Mouse (Mus musculus): ENCODE measurements around the gene Rassf3. TPM values are rescaled to one million over a fixed set of nuclear protein-coding genes. Genes with fewer than 3 reads are reported as not detected.

Rassf3 gene
- polyA plus RNA-seq, 1 experiment from 2014 or later: 19.2 TPM

GRCm38 (mm10) chr10:121409717-121410116 is 66.4 kb downstream of the Rassf3 start:
- no peak overlapping the region for H3K4me3 ChIP-seq (ENCODE audit: low read depth, low read length)
- no peak overlapping the region for H3K9ac ChIP-seq (ENCODE audit: low read length)
- H3K9me3 ChIP-seq (ENCODE audit: control insufficient read depth, low read length): no peaks in the 10 kb centered on the region
- no peaks in the 10 kb centered on the region for H3K27me3 ChIP-seq (ENCODE audit: control insufficient read depth, insufficient read depth, low read length)
- H3K36me3 ChIP-seq (ENCODE audit: control insufficient read depth, insufficient read depth, low read length): peaks cover 15% of the 10 kb centered on the region
- TF ChIP-seq EP300 (optimal IDR thresholded peaks at IDR 0.05) (no peak), CTCF (IDR thresholded peaks at IDR 0.05; ENCODE audit: low read depth) (peak; percentile 93)
- peak; percentile 80 for ATAC-seq (ENCODE audit: low FRiP score, low TSS enrichment)
- DNase-seq (ENCODE audit: low spot score): peak; percentile 74
- no peak overlapping the region for H3K4me2 ChIP-seq (replicated peaks; ENCODE audit: low read depth)
- H3K27ac ChIP-seq (replicated peaks): no peak overlapping the region
- no peaks in the 10 kb centered on the region for H3K4me1 ChIP-seq (replicated peaks; ENCODE audit: control insufficient read depth, insufficient read depth)
- WGBS: 46% methylated on average over 7 of the region's 7 CpGs

- no peaks in the 10 kb centered on the region for H3K27me3 ChIP-seq (ENCODE audit: control insufficient read depth, insufficient read depth, low read length)
- H3K27ac ChIP-seq (replicated peaks): no peak overlapping the region
- no peak overlapping the region for H3K4me3 ChIP-seq (ENCODE audit: low read depth, low read length)
- no peaks in the 10 kb centered on the region for H3K36me3 ChIP-seq (ENCODE audit: control insufficient read depth, insufficient read depth, low read length)
- no peaks in the 10 kb centered on the region for H3K4me1 ChIP-seq (replicated peaks; ENCODE audit: control insufficient read depth, insufficient read depth)
- no peak for DNase-seq (ENCODE audit: low spot score)
- no peak overlapping the region for H3K9ac ChIP-seq (ENCODE audit: low read length)
- TF ChIP-seq EP300 (optimal IDR thresholded peaks at IDR 0.05): no peak
- no peak for TF ChIP-seq CTCF (IDR thresholded peaks at IDR 0.05; ENCODE audit: low read depth)
- no peak overlapping the region for H3K4me2 ChIP-seq (replicated peaks; ENCODE audit: low read depth)
- 59% methylated on average over 7 of the region's 9 CpGs for WGBS
- no peak for ATAC-seq (ENCODE audit: low FRiP score, low TSS enrichment)
- H3K9me3 ChIP-seq (ENCODE audit: control insufficient read depth, low read length): no peaks in the 10 kb centered on the region
Observed at GRCm38 (mm10) chr10:121403946-121404345, 72.2 kb downstream of the Rassf3 start.

GRCm38 (mm10) chr10:121403104-121403503 is 73.0 kb downstream of the Rassf3 start:
- Histone ChIP-seq H3K27me3 (ENCODE audit: control insufficient read depth, insufficient read depth, low read length) (no peaks in the 10 kb centered on the region), H3K4me3 (ENCODE audit: low read depth, low read length) (no peak overlapping the region), H3K27ac (replicated peaks) (no peak overlapping the region), H3K9ac (ENCODE audit: low read length) (no peak overlapping the region), H3K4me1 (replicated peaks; ENCODE audit: control insufficient read depth, insufficient read depth) (no peaks in the 10 kb centered on the region), H3K36me3 (ENCODE audit: control insufficient read depth, insufficient read depth, low read length) (no peaks in the 10 kb centered on the region), H3K4me2 (replicated peaks; ENCODE audit: low read depth) (no peak overlapping the region), H3K9me3 (ENCODE audit: control insufficient read depth, low read length) (no peaks in the 10 kb centered on the region)
- 72% methylated on average over 9 of the region's 9 CpGs for WGBS
- 0 out of 2 replicates have a peak, but pooled peaks have one; percentile 16 for ATAC-seq (ENCODE audit: low FRiP score, low TSS enrichment)
- DNase-seq (ENCODE audit: low spot score): no peak
- TF ChIP-seq EP300 (optimal IDR thresholded peaks at IDR 0.05) (no peak), CTCF (IDR thresholded peaks at IDR 0.05; ENCODE audit: low read depth) (no peak)

- H3K9me3 ChIP-seq (ENCODE audit: control insufficient read depth, low read length): no peaks in the 10 kb centered on the region
- 80% methylated on average over 7 of the region's 7 CpGs for WGBS
- ATAC-seq (ENCODE audit: low FRiP score, low TSS enrichment): no peak
- no peak overlapping the region for H3K27ac ChIP-seq (replicated peaks)
- H3K9ac ChIP-seq (ENCODE audit: low read length): no peak overlapping the region
- no peaks in the 10 kb centered on the region for H3K27me3 ChIP-seq (ENCODE audit: control insufficient read depth, insufficient read depth, low read length)
- H3K4me3 ChIP-seq (ENCODE audit: low read depth, low read length): no peak overlapping the region
- TF ChIP-seq EP300 (optimal IDR thresholded peaks at IDR 0.05): no peak
- no peak for TF ChIP-seq CTCF (IDR thresholded peaks at IDR 0.05; ENCODE audit: low read depth)
- H3K36me3 ChIP-seq (ENCODE audit: control insufficient read depth, insufficient read depth, low read length): 0 out of 2 replicates have a peak, but pooled peaks cover 3% of the 10 kb centered on the region
- H3K4me1 ChIP-seq (replicated peaks; ENCODE audit: control insufficient read depth, insufficient read depth): no peaks in the 10 kb centered on the region
- no peak for DNase-seq (ENCODE audit: low spot score)
- no peak overlapping the region for H3K4me2 ChIP-seq (replicated peaks; ENCODE audit: low read depth)
Observed at GRCm38 (mm10) chr10:121401005-121401404, 75.1 kb downstream of the Rassf3 start.

- peaks cover 11% of the 10 kb centered on the region for H3K36me3 ChIP-seq (ENCODE audit: control insufficient read depth, insufficient read depth, low read length)
- no peak overlapping the region for H3K4me2 ChIP-seq (replicated peaks; ENCODE audit: low read depth)
- no peaks in the 10 kb centered on the region for H3K27me3 ChIP-seq (ENCODE audit: control insufficient read depth, insufficient read depth, low read length)
- WGBS: 77% methylated on average over 7 of the region's 7 CpGs
- TF ChIP-seq CTCF (IDR thresholded peaks at IDR 0.05; ENCODE audit: low read depth) (no peak), EP300 (optimal IDR thresholded peaks at IDR 0.05) (no peak)
- no peak overlapping the region for H3K9ac ChIP-seq (ENCODE audit: low read length)
- H3K9me3 ChIP-seq (ENCODE audit: control insufficient read depth, low read length): no peaks in the 10 kb centered on the region
- ATAC-seq (ENCODE audit: low FRiP score, low TSS enrichment): no peak
- DNase-seq (ENCODE audit: low spot score): no peak
- no peaks in the 10 kb centered on the region for H3K4me1 ChIP-seq (replicated peaks; ENCODE audit: control insufficient read depth, insufficient read depth)
- no peak overlapping the region for H3K27ac ChIP-seq (replicated peaks)
- no peak overlapping the region for H3K4me3 ChIP-seq (ENCODE audit: low read depth, low read length)
Observed at GRCm38 (mm10) chr10:121398599-121398998, 77.5 kb downstream of the Rassf3 start.

GRCm38 (mm10) chr10:121395542-121396176 is 80.5 kb downstream of the Rassf3 start:
- DNase-seq (ENCODE audit: low spot score) (no peak), ATAC-seq (ENCODE audit: low FRiP score, low TSS enrichment) (no peak)
- peaks cover 33% of the 10 kb centered on the region for H3K36me3 ChIP-seq (ENCODE audit: control insufficient read depth, insufficient read depth, low read length)
- H3K27me3 ChIP-seq (ENCODE audit: control insufficient read depth, insufficient read depth, low read length): no peaks in the 10 kb centered on the region
- WGBS: 73% methylated on average over 20 of the region's 20 CpGs
- no peaks in the 10 kb centered on the region for H3K4me1 ChIP-seq (replicated peaks; ENCODE audit: control insufficient read depth, insufficient read depth)
- TF ChIP-seq CTCF (IDR thresholded peaks at IDR 0.05; ENCODE audit: low read depth) (no peak), EP300 (optimal IDR thresholded peaks at IDR 0.05) (no peak)
- H3K4me2 ChIP-seq (replicated peaks; ENCODE audit: low read depth): no peak overlapping the region
- H3K4me3 ChIP-seq (ENCODE audit: low read depth, low read length): no peak overlapping the region
- no peak overlapping the region for H3K9ac ChIP-seq (ENCODE audit: low read length)
- H3K27ac ChIP-seq (replicated peaks): no peak overlapping the region
- H3K9me3 ChIP-seq (ENCODE audit: control insufficient read depth, low read length): no peaks in the 10 kb centered on the region

All from stomach, postnatal 0 days (tissue).